Mouse (Mus musculus): ENCODE data around the gene Atp9a. TPM values are rescaled to one million over a fixed set of nuclear protein-coding genes. Genes with fewer than 3 reads are reported as not detected.

Atp9a gene
- 1.8 and 2.1 TPM in 2 replicates for polyA plus RNA-seq (2015; fragmentation: Nextera tagmentation; extraction: Ambion mirVana)

DNA sequence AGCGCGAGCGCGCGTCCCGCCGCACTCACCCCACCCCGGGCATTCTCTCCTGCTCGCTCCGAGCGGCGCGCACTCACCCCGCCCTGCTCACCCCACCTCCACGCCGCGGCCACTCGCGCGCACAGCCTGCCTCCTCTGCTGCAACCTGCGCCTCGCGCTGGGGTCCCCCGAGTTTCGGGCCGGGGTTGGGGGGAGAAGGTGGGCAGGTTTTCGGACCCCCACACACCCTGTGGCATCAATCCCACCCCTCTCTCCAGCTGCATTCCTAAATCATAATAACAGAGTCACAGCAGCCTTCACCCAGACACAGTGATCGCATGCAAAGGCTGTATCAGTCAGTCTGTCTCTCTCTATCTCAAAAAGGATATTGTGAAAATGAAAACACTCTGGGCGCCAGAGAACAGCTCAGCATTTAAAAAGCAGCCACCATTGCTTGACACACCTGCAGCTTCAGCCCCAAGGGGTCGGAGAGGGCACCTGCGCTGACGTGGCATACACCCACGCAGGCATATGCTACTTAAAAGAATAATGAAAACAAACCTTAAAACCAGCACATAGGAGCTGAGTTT lies at the start of gene Atp9a:
TSS of gene Atp9a (minus strand) at position 351 of the 569 bp plus-strand sequence.
- no peak for ATAC-seq (ENCODE audit: low read depth)
- DNase-seq: no peak
- Histone ChIP-seq H3K4me2 (peak within 1 kb of the TSS; percentile 65), H3K27me3 (peaks cover 25% of the 10 kb centered on the region), H3K4me1 (replicated peaks) (no peaks in the 10 kb centered on the region), H3K9me3 (replicated peaks) (no peaks in the 10 kb centered on the region), H3K4me3 (replicated peaks) (peak within 1 kb of the TSS; percentile 64), H3K27ac (no peak within 1 kb of the TSS), H3K36me3 (no peaks in the 10 kb centered on the region), H3K9ac (peak within 1 kb of the TSS; percentile 33)
- 13% methylated on average over 20 of the region's 33 CpGs for WGBS (ENCODE audit: insufficient replicate concordance)

DNA sequence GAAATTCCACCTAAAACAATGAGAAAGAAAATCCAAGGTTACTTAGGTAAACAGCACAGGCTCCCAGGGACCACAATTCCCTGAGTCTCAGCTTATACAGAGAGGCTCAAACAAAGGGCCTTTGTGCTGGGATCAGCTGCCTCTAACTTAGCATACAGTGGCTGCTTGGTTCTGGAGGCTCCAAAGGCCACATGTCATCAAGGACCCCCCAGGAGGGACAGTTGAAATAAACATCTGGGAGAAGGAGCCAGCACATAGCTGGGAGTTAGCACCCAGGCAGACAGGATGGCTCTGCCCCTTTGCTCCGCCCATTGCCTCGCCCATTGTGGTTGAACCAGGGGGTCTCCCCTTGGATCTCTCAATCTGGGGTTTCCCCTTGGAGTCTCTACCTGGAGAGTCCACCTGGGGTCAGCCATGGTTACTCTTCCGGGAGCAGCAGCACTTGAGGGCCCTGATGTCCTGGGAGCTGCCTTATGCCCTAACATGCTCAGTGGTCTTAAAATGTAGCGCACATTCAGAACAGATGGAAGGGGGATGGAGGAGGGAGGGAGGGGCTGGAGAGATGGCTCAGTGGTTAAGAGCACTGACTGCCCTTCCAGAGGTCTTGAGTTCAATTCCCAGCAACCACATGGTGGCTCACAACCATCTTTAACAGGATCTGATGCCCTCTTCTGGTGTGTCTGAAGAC lies 49.0 kb upstream of the Atp9a start:
- H3K4me3 ChIP-seq (replicated peaks): no peak overlapping the region
- 64% methylated on average over 4 of the region's 4 CpGs for WGBS (ENCODE audit: insufficient replicate concordance)
- H3K9ac ChIP-seq: no peak overlapping the region
- ATAC-seq (ENCODE audit: low read depth) (no peak), DNase-seq (no peak)
- H3K4me2 ChIP-seq: no peak overlapping the region
- no peaks in the 10 kb centered on the region for H3K27me3 ChIP-seq
- no peaks in the 10 kb centered on the region for H3K9me3 ChIP-seq (replicated peaks)
- no peak overlapping the region for H3K27ac ChIP-seq
- H3K36me3 ChIP-seq: no peaks in the 10 kb centered on the region
- H3K4me1 ChIP-seq (replicated peaks): no peaks in the 10 kb centered on the region

DNA sequence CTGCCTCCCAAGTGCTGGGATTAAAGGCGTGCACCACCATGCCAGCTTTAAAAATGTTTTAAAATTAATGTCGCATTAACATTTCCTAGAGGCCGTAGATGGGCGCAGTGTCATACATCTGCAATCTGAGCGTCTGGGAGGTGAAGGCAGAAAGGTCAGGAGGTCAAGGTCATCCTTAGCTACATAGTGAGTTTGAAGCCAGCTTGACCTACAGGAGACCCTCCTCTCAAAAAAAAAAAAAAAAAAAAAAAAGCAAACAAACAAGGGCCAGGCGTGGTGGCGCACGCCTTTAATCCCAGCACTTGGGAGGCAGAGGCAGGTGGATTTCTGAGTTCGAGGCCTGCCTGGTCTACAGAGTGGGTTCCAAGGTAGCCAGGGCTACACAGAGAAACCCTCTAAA lies 44.0 kb upstream of the Atp9a start:
- Histone ChIP-seq H3K4me1 (replicated peaks) (no peaks in the 10 kb centered on the region), H3K9me3 (replicated peaks) (no peaks in the 10 kb centered on the region), H3K27ac (no peak overlapping the region), H3K36me3 (no peaks in the 10 kb centered on the region), H3K27me3 (no peaks in the 10 kb centered on the region), H3K9ac (no peak overlapping the region), H3K4me3 (replicated peaks) (no peak overlapping the region), H3K4me2 (no peak overlapping the region)
- no peak for ATAC-seq (ENCODE audit: low read depth)
- no peak for DNase-seq
- 81% methylated on average over 9 of the region's 9 CpGs for WGBS (ENCODE audit: insufficient replicate concordance)

DNA sequence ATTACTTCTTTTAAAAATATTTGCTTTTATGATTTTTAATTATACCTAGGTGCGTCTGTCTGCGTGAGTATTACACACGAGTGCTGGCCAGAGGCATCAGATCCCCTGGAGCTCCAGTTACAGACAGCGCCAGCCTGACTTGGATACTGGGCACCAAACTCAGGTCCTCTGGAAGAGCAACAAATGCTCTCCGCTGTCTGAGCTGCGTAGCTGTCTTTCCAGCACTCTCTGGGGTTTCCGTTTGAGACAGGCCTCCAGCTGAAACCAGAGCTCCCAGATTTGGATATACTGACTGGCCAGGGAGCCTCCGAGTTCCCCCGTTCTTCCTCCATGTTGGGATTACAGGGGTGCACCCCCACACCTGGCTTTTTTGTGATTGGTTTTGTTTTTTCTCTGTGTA lies 38.4 kb upstream of the Atp9a start:
- H3K4me3 ChIP-seq (replicated peaks): no peak overlapping the region
- no peak overlapping the region for H3K9ac ChIP-seq
- no peak for DNase-seq
- H3K4me1 ChIP-seq (replicated peaks): no peaks in the 10 kb centered on the region; the same call in 1 of the 2 replicates
- no peak overlapping the region for H3K4me2 ChIP-seq
- 58% methylated on average over 9 of the region's 9 CpGs for WGBS (ENCODE audit: insufficient replicate concordance)
- H3K9me3 ChIP-seq (replicated peaks): no peaks in the 10 kb centered on the region
- no peak for ATAC-seq (ENCODE audit: low read depth)
- no peak overlapping the region for H3K27ac ChIP-seq
- no peaks in the 10 kb centered on the region for H3K27me3 ChIP-seq
- H3K36me3 ChIP-seq: no peaks in the 10 kb centered on the region

DNA sequence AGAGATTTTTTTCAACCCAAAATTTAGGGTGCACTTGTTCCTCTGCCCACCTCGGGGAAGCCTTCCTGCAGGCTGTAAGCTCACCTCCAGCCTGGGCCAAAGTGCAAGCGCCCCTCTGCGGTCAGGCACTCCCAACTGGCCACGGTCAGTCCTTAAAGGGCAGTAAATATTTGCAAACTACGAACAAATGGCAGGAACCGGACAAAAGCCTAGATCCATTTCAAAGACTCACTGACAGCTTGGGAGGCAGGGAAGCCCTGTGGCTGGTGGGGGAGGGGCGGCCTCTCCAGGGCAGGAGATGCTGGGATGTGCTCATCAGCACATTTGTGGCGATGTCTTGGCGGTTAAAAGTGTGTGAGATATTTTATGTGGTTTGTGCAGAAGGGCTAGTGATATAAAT lies 37.8 kb upstream of the Atp9a start:
- no peak overlapping the region; the same call in 1 of the 2 replicates for H3K27ac ChIP-seq
- no peaks in the 10 kb centered on the region for H3K9me3 ChIP-seq (replicated peaks)
- H3K36me3 ChIP-seq: no peaks in the 10 kb centered on the region
- no peak overlapping the region for H3K4me2 ChIP-seq
- WGBS (ENCODE audit: insufficient replicate concordance): 28% methylated on average over 9 of the region's 9 CpGs
- DNase-seq: no peak
- H3K4me1 ChIP-seq (replicated peaks): no peaks in the 10 kb centered on the region; the same call in 1 of the 2 replicates
- H3K9ac ChIP-seq: no peak overlapping the region
- peak; percentile 58 for ATAC-seq (ENCODE audit: low read depth)
- H3K4me3 ChIP-seq (replicated peaks): no peak overlapping the region
- no peaks in the 10 kb centered on the region for H3K27me3 ChIP-seq

DNA sequence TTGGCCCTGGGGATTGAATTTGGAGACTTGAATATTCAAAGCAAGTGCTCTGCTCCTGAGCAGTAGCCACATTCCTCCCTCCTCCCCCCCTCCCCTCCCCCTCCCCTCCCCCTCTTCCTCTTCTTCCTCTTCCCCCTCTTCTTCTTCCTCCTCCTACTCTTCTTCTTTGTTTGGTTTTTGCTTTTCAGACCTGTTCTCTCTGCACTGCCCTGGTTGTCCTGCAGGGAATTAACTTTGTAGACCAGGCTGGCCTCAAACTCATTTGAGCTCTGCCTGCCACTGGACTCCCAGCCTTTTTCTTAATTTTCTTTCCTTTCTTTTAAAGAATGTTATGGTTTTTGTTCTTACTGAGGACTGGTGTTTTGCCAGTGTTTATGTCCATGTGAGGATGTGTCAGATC lies 35.3 kb upstream of the Atp9a start:
- DNase-seq (no peak), ATAC-seq (ENCODE audit: low read depth) (no peak)
- Histone ChIP-seq H3K27me3 (no peaks in the 10 kb centered on the region), H3K4me2 (no peak overlapping the region), H3K36me3 (no peaks in the 10 kb centered on the region), H3K9ac (no peak overlapping the region), H3K4me3 (replicated peaks) (no peak overlapping the region), H3K9me3 (replicated peaks) (no peaks in the 10 kb centered on the region), H3K4me1 (replicated peaks) (no peaks in the 10 kb centered on the region; the same call in 1 of the 2 replicates), H3K27ac (peak overlapping the region; percentile 75; the same call in 1 of the 2 replicates)

DNA sequence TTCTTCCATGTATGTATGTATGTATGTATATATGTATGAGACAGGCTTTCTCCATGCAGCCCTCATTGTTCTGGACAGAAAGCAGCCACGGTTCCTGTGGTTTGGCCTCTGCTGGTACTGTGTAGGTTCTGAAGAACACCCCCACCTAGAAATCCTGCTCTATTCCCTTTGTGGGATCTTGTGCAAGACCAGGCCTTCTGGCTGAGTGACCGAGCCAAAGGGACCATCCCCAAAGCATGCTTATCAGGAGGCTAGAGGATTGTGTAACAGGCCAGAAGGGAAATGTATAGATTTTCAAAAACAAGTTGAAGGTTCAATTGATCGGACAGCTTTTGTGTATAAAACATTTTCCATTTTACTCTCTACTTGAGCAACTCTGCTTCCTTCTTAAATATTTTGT lies 34.0 kb upstream of the Atp9a start:
- ATAC-seq (ENCODE audit: low read depth): peak; percentile 70
- Histone ChIP-seq H3K9ac (no peak overlapping the region), H3K4me1 (replicated peaks) (no peaks in the 10 kb centered on the region; the same call in 1 of the 2 replicates), H3K4me3 (replicated peaks) (no peak overlapping the region), H3K36me3 (no peaks in the 10 kb centered on the region), H3K9me3 (replicated peaks) (no peaks in the 10 kb centered on the region), H3K27me3 (no peaks in the 10 kb centered on the region), H3K4me2 (no peak overlapping the region), H3K27ac (peak overlapping the region; percentile 77)
- 36% methylated on average over 3 of the region's 3 CpGs for WGBS (ENCODE audit: insufficient replicate concordance)
- DNase-seq: no peak

DNA sequence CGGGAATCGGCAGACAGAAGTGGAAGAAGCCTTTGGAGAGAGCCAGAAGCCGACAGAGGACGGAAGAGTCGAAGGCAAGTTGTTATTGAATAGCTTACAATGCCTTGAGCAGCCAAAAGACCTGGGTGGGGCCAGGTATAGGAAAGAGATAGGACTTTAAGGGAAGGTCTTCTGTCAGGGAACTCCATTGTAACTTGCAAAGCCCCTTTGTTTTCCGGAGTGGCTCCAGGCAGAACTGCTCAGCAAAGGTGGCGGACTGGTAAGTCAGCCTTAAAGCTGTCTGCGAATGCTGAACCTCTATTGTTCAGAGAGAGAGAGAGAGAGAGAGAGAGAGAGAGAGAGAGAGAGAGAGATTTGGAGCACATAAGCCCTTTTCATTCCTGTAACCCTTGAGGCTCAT lies 27.1 kb upstream of the Atp9a start:
- DNase-seq (no peak), ATAC-seq (ENCODE audit: low read depth) (no peak)
- H3K4me2 ChIP-seq: no peak overlapping the region
- H3K4me3 ChIP-seq (replicated peaks): no peak overlapping the region
- WGBS (ENCODE audit: insufficient replicate concordance): 56% methylated on average over 8 of the region's 8 CpGs
- H3K9me3 ChIP-seq (replicated peaks): no peaks in the 10 kb centered on the region
- H3K4me1 ChIP-seq (replicated peaks): no peaks in the 10 kb centered on the region; the same call in 1 of the 2 replicates
- no peak overlapping the region for H3K9ac ChIP-seq
- peaks cover 64% of the 10 kb centered on the region for H3K27me3 ChIP-seq
- H3K36me3 ChIP-seq: no peaks in the 10 kb centered on the region
- H3K27ac ChIP-seq: no peak overlapping the region

DNA sequence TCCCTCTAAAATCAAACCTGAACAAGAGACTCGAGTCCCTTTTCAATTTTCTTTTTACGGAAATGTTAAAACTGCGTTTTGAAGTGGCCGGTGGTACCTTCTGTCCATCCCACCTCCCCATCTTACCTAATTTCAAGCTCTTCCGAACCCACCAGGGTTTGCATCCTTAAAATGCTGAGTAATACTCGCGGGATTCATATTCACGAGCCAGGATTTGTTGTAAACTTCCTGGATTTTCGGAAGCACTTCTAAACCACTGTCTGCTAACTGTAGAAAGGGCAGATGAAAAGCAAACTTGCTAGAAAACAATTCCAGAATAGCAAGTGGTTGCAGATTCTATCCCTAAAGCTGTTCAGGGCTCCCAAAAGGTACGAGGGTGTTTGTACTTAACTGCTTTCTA lies 25.4 kb upstream of the Atp9a start, which contains the start of gene Sall4:
TSS of gene Sall4 (minus strand) at position 362 of the 400 bp plus-strand sequence.
- H3K4me3 ChIP-seq (replicated peaks): peak within 1 kb of the TSS; percentile 56
- ATAC-seq (ENCODE audit: low read depth) (no peak), DNase-seq (no peak)
- 7% methylated on average over 10 of the region's 10 CpGs for WGBS (ENCODE audit: insufficient replicate concordance)
- H3K4me2 ChIP-seq: peak within 1 kb of the TSS; percentile 50
- peak within 1 kb of the TSS; percentile 76 for H3K27ac ChIP-seq
- H3K9ac ChIP-seq: peak within 1 kb of the TSS; percentile 61; the same call in 1 of the 2 replicates
- H3K27me3 ChIP-seq: peaks cover 80% of the 10 kb centered on the region
- no peaks in the 10 kb centered on the region for H3K36me3 ChIP-seq
- no peaks in the 10 kb centered on the region; the same call in 1 of the 2 replicates for H3K4me1 ChIP-seq (replicated peaks)
- no peaks in the 10 kb centered on the region for H3K9me3 ChIP-seq (replicated peaks)

DNA sequence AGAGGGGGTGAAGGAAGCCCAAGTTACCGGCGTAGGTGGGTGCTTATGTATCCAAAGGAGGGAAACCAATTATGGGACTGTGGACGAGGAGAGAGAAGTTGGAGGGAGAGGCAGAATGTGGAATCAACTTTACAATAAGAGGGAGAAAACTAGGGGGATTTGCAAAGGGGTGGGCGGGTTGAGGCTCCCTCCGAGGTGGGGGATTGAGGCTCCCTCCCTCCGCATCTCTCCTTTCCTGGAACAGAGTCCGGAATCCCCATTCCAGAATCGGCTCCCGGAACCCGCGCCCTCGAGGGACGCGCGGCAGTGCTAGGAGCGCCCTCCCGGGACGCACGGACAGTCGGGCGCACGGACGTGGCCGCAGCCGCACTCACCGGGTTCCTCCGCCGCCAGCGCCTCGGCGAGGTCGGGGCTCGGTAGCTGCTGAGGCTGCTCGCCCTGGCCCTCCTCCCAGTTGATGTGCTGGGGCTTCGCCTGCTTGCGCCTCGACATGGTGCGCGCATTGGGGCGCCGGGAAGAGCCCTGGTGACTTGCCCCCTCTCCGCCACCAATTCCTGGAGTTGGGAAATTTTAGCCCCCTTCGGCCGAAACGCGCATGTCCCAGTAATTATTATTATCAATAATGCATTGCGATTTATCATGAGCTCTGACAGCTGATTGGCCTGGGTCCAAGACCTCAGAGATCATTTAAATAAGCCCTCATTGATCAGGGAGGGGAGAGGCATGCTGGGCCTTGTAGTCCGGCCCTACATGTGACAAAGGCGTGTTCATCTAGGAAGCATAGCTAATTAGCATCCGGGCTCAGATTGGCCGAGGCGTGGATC lies 24.5 kb upstream of the Atp9a start:
- no peaks in the 10 kb centered on the region for H3K36me3 ChIP-seq
- DNase-seq: no peak

More for the DNA sequence above, 24.5 kb upstream of the Atp9a start:
- Histone ChIP-seq H3K9me3 (replicated peaks) (no peaks in the 10 kb centered on the region), H3K27ac (peak overlapping the region; percentile 76), H3K4me1 (replicated peaks) (peaks cover 4% of the 10 kb centered on the region; the same call in 1 of the 2 replicates), H3K9ac (peak overlapping the region; percentile 61), H3K27me3 (peaks cover 88% of the 10 kb centered on the region), H3K4me3 (replicated peaks) (peak overlapping the region; percentile 56), H3K4me2 (peak overlapping the region; percentile 50)
- WGBS (ENCODE audit: insufficient replicate concordance): 1% methylated on average over 52 of the region's 52 CpGs
- peak; percentile 61 for ATAC-seq (ENCODE audit: low read depth)

All from liver, embryonic 13.5 days (tissue).